Mouse (Mus musculus): ENCODE measurements at regions not wholly inside any gene's neighbourhood (a gene's known extent, or its start where the extent isn't known, plus 50 kb on each side); places are given as distances from the start of the nearest gene placed in this dataset.
"Not testable (repeated sequence)": the region's sequence is repeated elsewhere in the genome, so short reads cannot be mapped to it uniquely, and the experiment has no call there.

DNA sequence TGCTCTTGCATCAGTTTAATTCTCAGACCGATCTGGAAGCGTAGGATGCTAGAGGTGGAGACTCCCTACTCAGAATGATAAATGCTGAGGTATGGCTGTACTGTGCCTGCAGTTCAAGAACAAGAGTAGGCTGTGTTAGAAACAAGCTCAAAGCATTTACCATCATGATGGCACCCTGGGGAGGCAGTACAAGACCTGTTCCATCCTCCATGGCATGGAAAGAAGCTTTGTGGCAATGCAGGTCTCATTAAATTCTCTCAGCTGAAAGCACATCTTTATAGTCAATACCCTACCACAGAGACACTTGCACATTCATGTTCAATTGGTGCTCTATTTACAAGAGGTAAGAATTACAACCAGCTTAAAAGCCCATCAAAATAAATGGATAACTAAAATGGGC is 209.5 kb downstream of the Tbl1xr1 start:
- no peak for DNase-seq

GRCm38 (mm10) chr3:22293466-22293865 is 217.0 kb downstream of the Tbl1xr1 start:
- no peak for DNase-seq

GRCm38 (mm10) chr3:22294081-22294480 is 217.6 kb downstream of the Tbl1xr1 start:
- not testable (repeated sequence) for DNase-seq

GRCm38 (mm10) chr3:22296925-22297324 is 220.5 kb downstream of the Tbl1xr1 start:
- not testable (repeated sequence) for DNase-seq

DNA sequence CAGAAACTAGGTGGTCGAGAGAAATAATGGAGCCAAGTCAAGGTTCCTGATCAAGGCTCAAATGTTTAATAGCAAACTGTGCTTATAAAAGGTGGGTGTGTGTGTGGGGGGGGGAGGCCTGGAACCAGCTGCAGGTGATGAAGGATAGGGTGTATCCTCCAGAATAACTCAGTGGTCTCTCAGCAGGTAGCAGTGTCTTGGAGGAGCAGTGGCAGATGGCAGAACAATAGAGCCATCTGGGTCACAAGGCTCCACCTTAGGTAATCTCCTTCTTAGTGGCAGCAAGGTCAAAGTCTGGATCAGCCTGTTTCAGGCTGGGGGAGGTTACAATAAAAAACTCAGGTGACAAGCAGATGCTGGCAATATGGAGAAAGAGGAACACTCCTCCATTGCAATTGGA is 221.4 kb downstream of the Tbl1xr1 start:
- DNase-seq: not testable (repeated sequence)

DNA sequence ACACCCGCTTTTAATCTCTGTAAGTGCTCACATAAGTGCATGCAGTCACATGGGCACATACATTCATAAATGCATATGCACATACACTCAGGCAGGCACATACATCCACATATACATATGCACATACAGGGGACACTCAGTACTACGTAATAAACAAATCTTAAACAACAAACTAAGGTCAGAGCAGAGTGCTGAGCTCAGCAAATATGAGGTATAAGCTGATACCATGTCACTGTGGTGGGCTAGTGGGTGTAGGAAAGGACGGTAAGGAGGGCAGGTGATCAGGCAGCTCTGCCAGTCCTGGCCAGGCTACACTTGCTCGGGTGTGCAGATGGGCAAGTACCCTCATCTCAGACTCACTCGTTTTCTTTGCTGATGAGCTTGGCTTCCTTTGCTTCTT is 224.1 kb downstream of the Tbl1xr1 start:
- no peak for DNase-seq

- no peak for DNase-seq
These were observed 225.6 kb downstream of the Tbl1xr1 start for GRCm38 (mm10) chr3:22301991-22302517.

DNA sequence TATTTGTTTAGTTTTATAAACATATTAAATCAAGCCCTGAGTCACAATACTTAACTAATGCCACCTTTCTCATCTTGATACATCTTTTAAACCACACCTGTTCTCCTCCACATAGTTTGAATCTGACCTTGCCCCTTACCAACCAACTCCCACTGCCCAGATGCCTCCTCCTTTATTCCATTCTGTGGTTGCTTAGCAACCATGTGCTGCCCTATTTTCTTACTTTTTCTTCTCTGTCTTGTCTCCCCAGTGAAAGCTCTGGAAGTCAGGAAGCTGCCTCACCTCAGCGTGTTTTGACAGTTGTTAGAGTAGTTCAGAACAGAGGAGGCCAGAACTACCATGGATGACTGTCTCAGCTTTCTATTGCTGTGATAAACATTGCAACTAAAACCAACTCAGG is 227.7 kb downstream of the Tbl1xr1 start:
- no peak for DNase-seq

GRCm38 (mm10) chr3:22306624-22307023 is 230.2 kb downstream of the Tbl1xr1 start:
- peak; percentile 4 for DNase-seq

- peak; percentile 50 for DNase-seq
These were observed 232.5 kb downstream of the Tbl1xr1 start for GRCm38 (mm10) chr3:22308962-22309361.

DNA sequence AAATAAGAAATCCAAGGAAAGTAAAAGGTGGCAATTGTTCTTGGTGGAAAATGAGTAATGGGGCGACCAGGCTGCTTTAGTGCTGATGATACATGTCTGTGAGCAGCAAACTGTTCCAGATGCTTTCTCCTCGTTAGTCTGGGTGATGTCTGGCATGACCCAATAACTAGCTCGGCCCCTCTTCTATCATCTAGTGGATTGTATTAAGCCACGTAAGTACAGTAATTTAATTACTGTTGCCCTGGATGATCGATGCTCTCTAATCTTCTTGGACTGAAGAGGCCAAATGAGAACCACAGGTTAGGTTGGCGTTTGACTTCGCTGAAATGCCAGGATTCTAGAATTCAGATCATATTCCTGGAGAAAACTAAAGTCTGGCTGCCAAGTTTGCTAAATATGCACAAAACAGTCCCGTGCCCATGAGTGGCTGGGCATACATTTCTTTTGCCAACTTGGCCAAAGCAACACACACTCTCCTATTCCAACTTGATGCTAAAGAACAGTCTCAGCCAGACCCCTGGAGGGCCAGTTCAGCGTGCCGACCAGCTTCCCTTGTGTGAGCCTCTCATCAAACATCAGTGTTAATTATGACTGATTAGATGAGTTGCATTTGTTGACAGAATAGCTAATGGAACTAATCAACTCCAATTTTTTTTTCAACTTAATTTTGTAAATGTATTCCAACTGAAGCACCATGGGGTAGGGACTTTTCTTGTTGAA is 240.2 kb downstream of the Tbl1xr1 start:
- DNase-seq: no peak

GRCm38 (mm10) chr3:22320425-22320824 is 244.0 kb downstream of the Tbl1xr1 start:
- DNase-seq: not testable (repeated sequence)

DNA sequence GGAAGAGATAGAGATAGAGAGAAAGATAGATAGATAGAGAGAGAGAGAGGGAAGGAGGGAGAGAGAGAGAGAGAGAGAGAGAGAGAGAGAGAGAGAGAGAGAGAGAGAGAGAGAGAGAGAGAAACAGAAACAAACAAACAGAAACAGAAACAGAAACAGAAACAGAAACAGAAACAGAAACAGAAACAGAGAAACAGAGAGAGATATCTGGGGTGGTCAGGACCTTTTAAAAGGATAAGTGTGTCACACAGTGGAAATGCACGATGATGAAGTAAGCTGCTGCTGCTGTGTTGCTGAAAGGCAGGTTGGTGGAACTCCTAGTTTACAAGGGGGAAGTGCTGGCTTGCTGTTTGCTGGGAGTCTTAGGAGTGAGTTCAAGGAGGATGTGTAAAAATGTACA is 254.8 kb downstream of the Tbl1xr1 start:
- no peak for DNase-seq
